Mouse (Mus musculus) retina, embryonic 14.5 days (tissue): ENCODE measurements around the gene Ube2i.
A peak's percentile ranks its signal among the peaks of the same experiment; 100 is the strongest.

ENCODE experiments used
- DNase-seq: peaks from one replicate; pipeline ENCODE4 v3.0.0-alpha.2; 2015; ENCODE audit warnings: low spot score

The Ube2i gene

GRCm38 (mm10) chr17:25274571-25275346 lies at the start of gene Ube2i:
Ube2i (minus strand) TSS chr17:25274622.
- DNase-seq = no peak

GRCm38 (mm10) chr17:25322930-25323329 lies 48.5 kb upstream of the Ube2i start:
- no peak for DNase-seq

GRCm38 (mm10) chr17:25320819-25321218 lies 46.4 kb upstream of the Ube2i start:
- DNase-seq = no peak

- DNase-seq = no peak
These were observed 43.9 kb upstream of the Ube2i start, which contains the start of gene Prss29 for GRCm38 (mm10) chr17:25318354-25318753. Prss29 (plus strand) TSS chr17:25318654.

- no peak for DNase-seq
These were observed 33.9 kb upstream of the Ube2i start, which contains the start of gene Prss28 for GRCm38 (mm10) chr17:25308346-25308745. Prss28 (plus strand) TSS chr17:25308646.

- DNase-seq = no peak
These were observed 23.7 kb upstream of the Ube2i start, which contains the start of gene Prss34 for GRCm38 (mm10) chr17:25298094-25298493. Prss34 (plus strand) TSS chr17:25298394.

- DNase-seq = no peak
These were observed 19.7 kb upstream of the Ube2i start for GRCm38 (mm10) chr17:25294111-25294510.

GRCm38 (mm10) chr17:25293495-25293894 lies 19.1 kb upstream of the Ube2i start:
- no peak for DNase-seq

GRCm38 (mm10) chr17:25290411-25290810 lies 16.0 kb upstream of the Ube2i start:
- no peak for DNase-seq

- peak; percentile 75 for DNase-seq
These were observed 14.4 kb upstream of the Ube2i start for GRCm38 (mm10) chr17:25288842-25289241.

GRCm38 (mm10) chr17:25285033-25285432 lies 10.6 kb upstream of the Ube2i start:
- peak; percentile 88 for DNase-seq

GRCm38 (mm10) chr17:25282133-25282532 lies 7.7 kb upstream of the Ube2i start:
- no peak for DNase-seq

- DNase-seq = no peak
These were observed 1.4 kb upstream of the Ube2i start for GRCm38 (mm10) chr17:25275833-25276232.

- peak; percentile 98 for DNase-seq
These were observed 518 bp downstream of the Ube2i start for GRCm38 (mm10) chr17:25273706-25274501.

GRCm38 (mm10) chr17:25272951-25273705 lies 1.3 kb downstream of the Ube2i start:
- DNase-seq = peak; percentile 83

GRCm38 (mm10) chr17:25272326-25272725 lies 2.1 kb downstream of the Ube2i start:
- DNase-seq = peak; percentile 21

GRCm38 (mm10) chr17:25270795-25271335 lies 3.6 kb downstream of the Ube2i start:
- DNase-seq = no peak

- peak; percentile 29 for DNase-seq
These were observed 10.0 kb downstream of the Ube2i start for GRCm38 (mm10) chr17:25264453-25264852.

- peak; percentile 18 for DNase-seq
These were observed 16.6 kb downstream of the Ube2i start for GRCm38 (mm10) chr17:25257804-25258261.

- DNase-seq = peak; percentile 65
These were observed 18.2 kb downstream of the Ube2i start, which contains the start of gene Baiap3 for GRCm38 (mm10) chr17:25256140-25256754. Baiap3 (minus strand) TSS chr17:25256364.

- DNase-seq = no peak
These were observed 19.3 kb downstream of the Ube2i start for GRCm38 (mm10) chr17:25255110-25255509.
